Mouse (Mus musculus) lung, postnatal 0 days (tissue): ENCODE results near the gene Cry1.

Experiments used
- CTCF ChIP-seq: IDR thresholded peaks from 2 replicates; pipeline ENCODE4 v1.5.1; 2016; ENCODE audit warnings: antibody characterized with exemption, mild to moderate bottlenecking
- EP300 ChIP-seq: IDR thresholded peaks from 2 replicates; pipeline ENCODE4 v1.6.1; 2016; ENCODE audit warnings: antibody characterized with exemption, mild to moderate bottlenecking, control low read depth

DNA sequence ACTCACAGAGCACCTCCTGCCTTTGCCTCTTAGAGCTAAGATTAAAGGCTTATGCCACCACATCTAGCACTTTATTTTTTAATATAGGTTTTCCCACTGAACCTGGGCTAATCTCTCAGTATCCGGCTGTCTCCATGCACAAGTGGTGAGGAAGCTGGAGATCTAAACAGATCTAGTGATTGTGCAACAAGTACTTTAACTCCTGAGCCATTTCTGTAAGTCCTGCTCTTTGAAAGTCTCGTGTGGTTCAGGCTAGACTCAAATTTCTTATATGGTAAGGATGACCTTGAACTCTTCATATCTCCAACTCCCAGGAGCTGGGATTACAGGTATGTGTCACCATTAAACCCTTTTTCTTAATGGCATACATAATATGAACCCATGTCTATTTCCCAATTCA is 8.2 kb downstream of the Cry1 start:
- TF ChIP-seq CTCF, result no peak
- no peak for TF ChIP-seq EP300
